Mouse (Mus musculus) heart, postnatal 0 days (tissue): ENCODE measurements around the gene Isg20. TPM values are rescaled to one million over a fixed set of nuclear protein-coding genes. Genes with fewer than 3 reads are reported as not detected.

Experiments used
- ATAC-seq: fragments of 200-750 bp; cut with Nextera tagmentation; 2 replicates; pipeline ENCODE4 v1.8.0; 2017; ENCODE audit warnings: low read depth, moderate number of reproducible peaks, moderate library complexity; ENCODE audit not compliant: insufficient read depth
- DNase-seq: peaks from one replicate; pipeline ENCODE4 v3.0.0-alpha.2; 2016; ENCODE audit warnings: low spot score
- H3K27ac ChIP-seq: fragments of 300-500 bp; sonication (generic); 2 replicates; pipeline ENCODE4 v1.5.1; 2014; ENCODE audit warnings: low read depth, mild to moderate bottlenecking
- H3K27me3 ChIP-seq: fragments of 300-500 bp; sonication (generic); 2 replicates; pipeline ENCODE4 v1.6.1; 2014; ENCODE audit warnings: low read length, mixed read lengths; ENCODE audit not compliant: control insufficient read depth, insufficient read depth
- H3K36me3 ChIP-seq: fragments of 300-500 bp; sonication (generic); replicated peaks from 2 replicates; pipeline ENCODE4 v1.6.1; 2014; ENCODE audit warnings: low read length, mixed read lengths; ENCODE audit not compliant: control insufficient read depth, insufficient read depth
- H3K4me1 ChIP-seq: fragments of 300-500 bp; sonication (generic); 2 replicates; pipeline ENCODE4 v1.6.1; 2014; ENCODE audit warnings: antibody characterized with exemption; ENCODE audit not compliant: control insufficient read depth, insufficient read depth
- H3K4me2 ChIP-seq: fragments of 300-500 bp; sonication (generic); 2 replicates; pipeline ENCODE4 v1.6.1; 2014; ENCODE audit warnings: low read depth, mild to moderate bottlenecking, low read length, moderate library complexity
- H3K4me3 ChIP-seq: fragments of 300-500 bp; sonication (generic); 2 replicates; pipeline ENCODE4 v1.5.1; 2014; ENCODE audit warnings: low read depth, low read length
- H3K9ac ChIP-seq: fragments of 300-500 bp; sonication (generic); replicated peaks from 2 replicates; pipeline ENCODE4 v1.6.1; 2014; ENCODE audit warnings: low read depth, low read length, mixed read lengths
- H3K9me3 ChIP-seq: fragments of 300-500 bp; sonication (generic); replicated peaks from 2 replicates; pipeline ENCODE4 v1.6.1; 2016; ENCODE audit warnings: low read length; ENCODE audit not compliant: control insufficient read depth
- CTCF ChIP-seq: IDR thresholded peaks from 2 replicates; pipeline ENCODE4 v1.5.1; 2016; ENCODE audit warnings: antibody characterized with exemption, control low read depth, low read depth
- EP300 ChIP-seq: IDR thresholded peaks from 2 replicates; pipeline ENCODE4 v1.6.1; 2016; ENCODE audit warnings: antibody characterized with exemption, low read depth
- WGBS: fragments of 180-500 bp; shearing (Covaris S2); extraction: QIAGEN DNeasy Blood & Tissue Kit; methylation state at CpG from one replicate; pipeline ENCODE4 v1.1.7; 2014; 5-methylcytosine and 5-hydroxymethylcytosine counted together
- polyA plus RNA-seq: library from polyadenylated mRNA; unstranded; fragments of >200 nt; fragmentation: Nextera tagmentation; extraction: Ambion mirVana; gene quantifications from 2 replicates; pipeline ENCODE4 v1.2.1, GENCODE M21; 2015
- total RNA-seq: library from RNA; depleted of rRNA; stranded (reverse); fragments of >200 nt; gene quantifications from 2 replicates; pipeline ENCODE4 v1.2.3, GENCODE M21; 2014; ENCODE audit warnings: low replicate concordance

The Isg20 gene
- total and polyA plus RNA-seq, 2 experiments from 2014 or later = 0.31 to 5.2 TPM

DNA sequence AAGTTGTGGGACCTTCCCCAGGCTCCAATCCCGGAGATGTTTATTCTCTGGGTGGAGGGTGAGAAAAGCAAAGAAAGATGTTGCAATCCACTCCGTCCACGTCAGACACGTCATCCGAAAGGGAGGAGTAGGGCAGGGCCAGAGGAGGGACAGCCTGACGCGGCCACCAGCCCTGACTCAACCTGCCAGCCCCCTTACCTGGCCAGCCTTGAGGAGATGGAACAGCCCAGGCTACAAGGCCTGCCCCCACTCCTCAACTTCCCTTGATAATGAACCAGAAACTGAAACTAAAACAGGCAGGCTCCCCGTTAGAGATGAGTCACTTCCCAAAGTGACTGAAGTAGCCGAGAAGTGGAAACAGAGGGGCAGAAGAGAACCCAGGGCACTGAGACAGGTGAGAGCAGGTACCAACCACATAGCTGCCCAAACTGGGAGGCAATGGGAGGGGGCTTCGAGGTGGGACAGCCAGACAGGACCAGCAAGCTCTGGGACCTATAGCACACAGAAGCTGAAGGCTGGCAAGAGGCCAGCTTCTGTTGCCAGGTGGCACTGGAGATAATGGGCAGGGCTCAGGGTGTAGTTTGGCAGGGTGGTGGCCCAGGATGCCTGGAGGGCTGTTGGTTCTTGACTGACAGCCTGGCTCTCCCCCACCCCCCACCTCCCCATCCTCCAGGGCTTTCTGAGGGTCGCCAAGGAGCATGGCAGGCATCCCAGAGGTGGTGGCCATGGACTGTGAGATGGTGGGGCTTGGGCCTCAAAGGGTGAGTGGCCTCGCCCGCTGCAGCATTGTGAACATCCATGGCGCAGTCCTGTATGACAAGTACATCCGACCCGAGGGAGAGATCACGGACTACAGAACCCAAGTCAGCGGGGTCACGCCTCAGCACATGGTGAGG, 673 bp downstream of the Isg20 start:
- Histone ChIP-seq H3K9ac (no peak overlapping the region), H3K27me3 (no peaks in the 10 kb centered on the region), H3K27ac (peak overlapping the region; percentile 13; the same call in 1 of the 2 replicates), H3K36me3 (0 out of 2 replicates have a peak, but pooled peaks cover 3% of the 10 kb centered on the region), H3K4me1 (peaks cover 26% of the 10 kb centered on the region), H3K9me3 (no peaks in the 10 kb centered on the region), H3K4me2 (peak overlapping the region; percentile 64), H3K4me3 (peak overlapping the region; percentile 34)
- DNase-seq (peak; percentile 39), ATAC-seq (0 out of 2 replicates have a peak, but pooled peaks have one; percentile 37)
- TF ChIP-seq EP300 (no peak), CTCF (no peak)
- WGBS = 67% methylated on average over 19 of the region's 19 CpGs

DNA sequence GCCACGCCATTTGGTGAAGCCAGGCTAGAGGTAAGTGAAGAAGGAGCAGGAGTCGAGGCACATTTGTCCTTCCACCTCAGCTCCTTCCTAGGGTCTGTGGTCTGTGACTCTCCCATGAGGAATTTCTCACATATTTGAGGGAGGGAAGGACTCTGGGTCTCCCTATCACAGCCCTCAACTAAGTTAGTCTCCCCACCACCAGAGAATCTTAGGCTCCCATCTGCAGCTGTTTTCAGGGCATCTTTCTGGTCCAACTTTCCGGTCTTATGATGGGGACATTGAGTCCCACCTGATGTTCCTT, 1.3 kb downstream of the Isg20 start:
- DNase-seq (no peak), ATAC-seq (no peak)
- Histone ChIP-seq H3K4me2 (no peak overlapping the region), H3K27ac (no peak overlapping the region), H3K36me3 (no peaks in the 10 kb centered on the region), H3K4me1 (peaks cover 26% of the 10 kb centered on the region), H3K9me3 (no peaks in the 10 kb centered on the region), H3K27me3 (no peaks in the 10 kb centered on the region), H3K9ac (no peak overlapping the region), H3K4me3 (no peak overlapping the region)
- TF ChIP-seq EP300 = no peak
- TF ChIP-seq CTCF = no peak
- WGBS = 69% methylated on average over 3 of the region's 3 CpGs

DNA sequence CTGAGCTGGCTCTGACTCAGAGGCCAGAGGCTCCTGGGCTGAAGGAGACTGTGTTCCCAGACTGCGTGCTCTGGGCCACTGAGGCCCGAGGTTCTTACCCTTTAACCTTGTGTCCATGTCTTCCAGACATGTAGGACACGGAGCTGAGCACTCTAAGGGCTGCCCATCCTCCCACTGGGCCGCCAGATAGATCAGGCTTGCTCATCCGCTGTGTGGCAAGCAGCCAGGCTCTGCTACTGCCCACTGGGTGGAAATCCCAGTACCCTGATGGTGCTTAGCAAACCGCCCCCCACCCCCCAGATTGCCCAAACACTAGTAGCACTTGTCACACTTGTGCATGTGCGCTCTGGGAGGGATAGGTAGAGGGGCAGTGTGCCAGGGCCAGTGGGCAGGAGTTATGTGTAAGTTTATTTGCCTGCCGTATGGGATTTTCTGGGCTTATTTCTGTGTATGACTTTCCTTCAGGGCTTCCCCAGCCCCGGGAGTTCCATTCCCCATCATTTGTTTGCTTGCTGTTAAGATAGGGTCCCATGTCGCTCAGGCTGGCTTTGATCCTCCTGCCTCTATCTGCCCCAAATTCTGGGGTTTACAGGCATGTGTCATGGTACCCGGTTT, 1.8 kb downstream of the Isg20 start:
- H3K4me2 ChIP-seq = no peak overlapping the region
- no peaks in the 10 kb centered on the region for H3K9me3 ChIP-seq
- H3K9ac ChIP-seq = no peak overlapping the region
- ATAC-seq = no peak
- peaks cover 26% of the 10 kb centered on the region for H3K4me1 ChIP-seq
- TF ChIP-seq EP300 = no peak
- no peak for TF ChIP-seq CTCF
- WGBS = 81% methylated on average over 11 of the region's 11 CpGs
- H3K4me3 ChIP-seq = no peak overlapping the region
- no peak for DNase-seq
- H3K27ac ChIP-seq = no peak overlapping the region
- no peaks in the 10 kb centered on the region for H3K27me3 ChIP-seq
- no peaks in the 10 kb centered on the region for H3K36me3 ChIP-seq

GRCm38 (mm10) chr7:78918686-78919085, 5.5 kb downstream of the Isg20 start:
- H3K9me3 ChIP-seq = no peaks in the 10 kb centered on the region
- 33% methylated on average over 4 of the region's 4 CpGs for WGBS
- no peak overlapping the region for H3K27ac ChIP-seq

DNA sequence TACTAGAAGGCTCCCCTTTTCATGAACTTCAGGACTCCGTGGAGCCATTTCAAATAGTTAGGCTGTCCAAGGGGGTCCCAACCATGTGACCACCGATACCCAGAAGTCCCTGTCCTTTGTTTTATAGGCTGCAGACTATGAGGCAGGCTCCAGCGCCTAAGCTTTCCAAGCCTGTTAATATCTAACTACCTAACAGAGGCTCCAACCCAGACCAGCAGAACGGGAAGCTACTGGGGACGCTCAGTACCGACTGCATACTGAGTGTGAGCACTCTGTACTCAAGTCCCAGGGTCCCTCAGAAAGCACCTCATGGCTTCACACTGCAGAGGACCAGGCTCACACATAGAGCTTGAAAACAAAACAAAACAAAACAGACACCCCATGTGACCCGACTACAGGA, 9.3 kb downstream of the Isg20 start:
- no peak overlapping the region for H3K4me3 ChIP-seq
- no peak overlapping the region for H3K27ac ChIP-seq
- 74% methylated on average over 7 of the region's 7 CpGs for WGBS
- no peaks in the 10 kb centered on the region for H3K36me3 ChIP-seq
- no peak overlapping the region for H3K9ac ChIP-seq
- H3K9me3 ChIP-seq = no peaks in the 10 kb centered on the region
- H3K27me3 ChIP-seq = no peaks in the 10 kb centered on the region; the same call in 1 of the 2 replicates
- ATAC-seq = no peak
- H3K4me2 ChIP-seq = no peak overlapping the region
- H3K4me1 ChIP-seq = no peaks in the 10 kb centered on the region
- no peak for DNase-seq
- no peak for TF ChIP-seq EP300
- TF ChIP-seq CTCF = no peak

More at GRCm38 (mm10) chr7:78918686-78919085, 5.5 kb downstream of the Isg20 start:
- Histone ChIP-seq H3K4me2 (no peak overlapping the region), H3K9ac (no peak overlapping the region), H3K4me1 (peaks cover 10% of the 10 kb centered on the region), H3K4me3 (no peak overlapping the region), H3K27me3 (no peaks in the 10 kb centered on the region; the same call in 1 of the 2 replicates), H3K36me3 (no peaks in the 10 kb centered on the region)
- TF ChIP-seq EP300 (no peak), CTCF (no peak)
- DNase-seq (no peak), ATAC-seq (no peak)
